Mouse (Mus musculus) heart, postnatal 0 days (tissue): Measurements from ENCODE around the gene Cycs.

Experiments used
- CTCF ChIP-seq: IDR thresholded peaks from 2 replicates; pipeline ENCODE4 v1.5.1; 2016; ENCODE audit warnings: antibody characterized with exemption, control low read depth, low read depth
- EP300 ChIP-seq: IDR thresholded peaks from 2 replicates; pipeline ENCODE4 v1.6.1; 2016; ENCODE audit warnings: antibody characterized with exemption, low read depth

DNA sequence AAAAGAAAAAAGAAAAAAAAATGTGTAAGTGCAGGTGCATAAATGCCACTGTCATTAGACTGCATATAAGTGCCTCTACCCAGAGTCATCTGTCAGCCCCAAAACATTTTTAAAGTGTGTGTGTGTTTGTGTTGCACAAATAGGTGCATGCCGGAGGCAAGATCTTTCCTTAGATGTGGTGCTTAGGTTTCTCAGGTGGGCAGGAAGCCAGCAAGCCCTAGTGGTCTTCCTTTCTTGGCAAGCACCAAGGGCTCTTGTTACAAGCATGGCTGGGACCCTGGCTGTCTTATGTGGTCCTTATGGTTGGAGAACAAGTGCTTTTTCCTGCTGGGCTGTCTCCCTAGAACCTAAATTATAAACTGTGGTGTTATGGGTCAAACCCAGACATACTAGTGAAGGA lies 5.3 kb upstream of the Cycs start:
- TF ChIP-seq EP300 (no peak), CTCF (no peak)
